Mouse (Mus musculus) ES-E14 (cell line): ENCODE results near the gene Ahnak2.

Experiments
- HCFC1 ChIP-seq: IDR thresholded peaks from 2 replicates; pipeline ENCODE4 v1.6.1; 2012; ENCODE audit warnings: low read length, inconsistent platforms, borderline replicate concordance; ENCODE audit not compliant: insufficient read depth
- MAFK ChIP-seq: IDR thresholded peaks from 2 replicates; pipeline ENCODE4 v1.6.1; 2014; ENCODE audit warnings: mild to moderate bottlenecking, low read depth, low read length, inconsistent platforms; ENCODE audit not compliant: insufficient read depth
- ZC3H11A ChIP-seq: IDR thresholded peaks from 2 replicates; pipeline ENCODE4 v1.6.1; 2012; ENCODE audit warnings: low read depth, mild to moderate bottlenecking, inconsistent platforms, low read length, borderline replicate concordance

- TF ChIP-seq MAFK (no peak), HCFC1 (no peak), ZC3H11A (no peak)
These were observed 34.3 kb downstream of the Ahnak2 start for GRCm38 (mm10) chr12:112768166-112768565.
